In genomic region chr12:69634761-69635160, GRCm38 (mm10) we compare ENCODE assay signal across 10 mouse cellular contexts. TPM values are rescaled to one million over a fixed set of nuclear protein-coding genes. Genes with fewer than 3 reads are reported as not detected.
DNase-seq lines count a peak whose midpoint lies in the region; ATAC-seq and TF ChIP-seq lines count a peak whose summit lies in the region.
"Had no signal": no experiment of that assay in that cellular context is flagged by ENCODE, and none has a peak within 500 bp of the region (broad histone marks: within the 10 kb centered on the region; RNA-seq: fewer than 3 reads in every experiment).

No protein-coding gene starts in this region.

- H3K27me3 ChIP-seq in Patski, result no peaks in the 10 kb centered on the region
- no peaks in the 10 kb centered on the region for H3K27me3 ChIP-seq in splenic B cell, adult 2 months (ENCODE audit: control insufficient read depth, insufficient read depth, low read length, poor library complexity, severe bottlenecking)
- H3K27me3 ChIP-seq in midbrain, embryonic 15.5 days (replicated peaks), result no peaks in the 10 kb centered on the region
- H3K27me3 ChIP-seq: embryonic facial prominence, embryonic 12.5 days; stomach, embryonic 15.5 days had no signal

- peak; percentile 66 for TF ChIP-seq CTCF in layer of hippocampus, adult 2 months (conservative IDR thresholded peaks at IDR 0.05)
- peak; percentile 54 for TF ChIP-seq CTCF in Patski (IDR thresholded peaks at IDR 0.05)

- H3K4me3 ChIP-seq in layer of hippocampus, adult 2 months, result no peak overlapping the region
- H3K4me3 ChIP-seq in midbrain, embryonic 15.5 days, result no peak overlapping the region
- H3K4me3 ChIP-seq: embryonic facial prominence, embryonic 12.5 days; stomach, embryonic 15.5 days had no signal

- POLR2A ChIA-PET in Patski (lab: Charles Lee), result no interaction called here

- CTCF ChIA-PET in Patski (lab: Charles Lee), result interaction anchor here (1.3 to 1.5 kb wide), 2 partner anchors 19 to 24 kb away, joined by 3 to 4 read pairs; no protein-coding TSS in a partner anchor

- no peaks in the 10 kb centered on the region for H3K9me3 ChIP-seq in midbrain, embryonic 15.5 days
- H3K9me3 ChIP-seq: embryonic facial prominence, embryonic 12.5 days; stomach, embryonic 15.5 days had no signal

- no peak overlapping the region for H3K27ac ChIP-seq in layer of hippocampus, adult 2 months
- no peak overlapping the region for H3K27ac ChIP-seq in midbrain, embryonic 15.5 days
- H3K27ac ChIP-seq: embryonic facial prominence, embryonic 12.5 days; stomach, embryonic 15.5 days had no signal

- no peak overlapping the region for H3K9ac ChIP-seq in midbrain, embryonic 15.5 days
- H3K9ac ChIP-seq: embryonic facial prominence, embryonic 12.5 days; stomach, embryonic 15.5 days had no signal

- H3K4me1 ChIP-seq in midbrain, embryonic 15.5 days, result no peaks in the 10 kb centered on the region
- H3K4me1 ChIP-seq: embryonic facial prominence, embryonic 12.5 days; stomach, embryonic 15.5 days had no signal

- H3K4me2 ChIP-seq in midbrain, embryonic 15.5 days, result no peak overlapping the region
- H3K4me2 ChIP-seq: embryonic facial prominence, embryonic 12.5 days; stomach, embryonic 15.5 days had no signal

- in situ Hi-C loops in Patski (cut with MboI; ENCODE audit: low pct_unique_long_range_greater_than_20kb), result loop anchor here (5.0 kb wide), 1 partner anchor 63 kb away; no protein-coding TSS in a partner anchor

- no peak for DNase-seq in layer of hippocampus, adult 2 months (ENCODE audit: low spot score in 2 of 2)
- DNase-seq in layer of hippocampus, adult 9-11 months, result no peak
- DNase-seq in Patski (ENCODE audit: low read depth, low spot score), result no peak
- DNase-seq in splenic B cell, adult 2 months (ENCODE audit: low read depth, low spot score), result peak; percentile 80
- DNase-seq in left cerebral cortex, postnatal 10 days (ENCODE audit: extremely low spot score in 1 of 2, low spot score in 2 of 2), result no peak
- no peak for DNase-seq in urinary bladder, postnatal 10 days (ENCODE audit: low spot score)

- ATAC-seq in Patski, result no peak
- ATAC-seq in granulocyte monocyte progenitor cell, adult 5-6 weeks (replicated peaks; ENCODE audit: poor library complexity, severe bottlenecking), result peak; percentile 61; the same call in 1 of the 2 replicates
- ATAC-seq in midbrain, embryonic 15.5 days (replicated peaks), result no peak

- WGBS in midbrain, embryonic 15.5 days, result 93% methylated on average over 3 of the region's 3 CpGs

- H3K36me3 ChIP-seq in splenic B cell, adult 2 months (ENCODE audit: control insufficient read depth, insufficient read depth, low read length, poor library complexity, severe bottlenecking), result 0 out of 2 replicates have a peak, but pooled peaks cover 2% of the 10 kb centered on the region
- H3K36me3 ChIP-seq in midbrain, embryonic 15.5 days (replicated peaks), result peaks cover 8% of the 10 kb centered on the region
- H3K36me3 ChIP-seq: stomach, embryonic 15.5 days had no signal

- intact Hi-C loops in left cerebral cortex, postnatal 10 days (cut with DNase I), result no loop called here

RNA-seq across cellular contexts. Expression of gene Sos2, which starts 46.9 kb away (rescaled TPM):
- 10 to 100 TPM; 31.5 to 37.3 TPM for total RNA-seq in layer of hippocampus, adult 2 months (2021)
- polyA plus RNA-seq in Patski (2021), result 30.6 TPM
- total RNA-seq in granulocyte monocyte progenitor cell, adult 5-6 weeks (2014; fragmentation: Nextera tagmentation), result 44.9 and 46.9 TPM in 2 replicates
- total RNA-seq in granulocyte monocyte progenitor cell, adult 5-6 weeks (2017), result 26.1 and 32.1 TPM in 2 replicates
- 10 to 100 TPM; 27.7 to 34.3 TPM for total RNA-seq in left cerebral cortex, postnatal 10 days (2021)
- 13.0 and 13.2 TPM in 2 replicates for polyA plus RNA-seq in midbrain, embryonic 15.5 days (2015; fragmentation: Nextera tagmentation; extraction: Ambion mirVana)

RNA-seq across cellular contexts. Expression of gene Vcpkmt, which starts 51.9 kb away (rescaled TPM):
- total RNA-seq in layer of hippocampus, adult 2 months (2021), result 10 to 100 TPM; 18.1 TPM
- 17.7 TPM for polyA plus RNA-seq in Patski (2021)
- 7.0 and 12.9 TPM in 2 replicates for total RNA-seq in granulocyte monocyte progenitor cell, adult 5-6 weeks (2014; fragmentation: Nextera tagmentation)
- total RNA-seq in granulocyte monocyte progenitor cell, adult 5-6 weeks (2017), result 17.3 and 17.4 TPM in 2 replicates
- 10 to 100 TPM; 21.2 to 21.6 TPM for total RNA-seq in left cerebral cortex, postnatal 10 days (2021)
- 27.2 and 28.4 TPM in 2 replicates for polyA plus RNA-seq in midbrain, embryonic 15.5 days (2015; fragmentation: Nextera tagmentation; extraction: Ambion mirVana)
